Mouse (Mus musculus): ENCODE results near the gene Med15. TPM values are rescaled to one million over a fixed set of nuclear protein-coding genes. Genes with fewer than 3 reads are reported as not detected.
"Not testable (repeated sequence)": the region's sequence is repeated elsewhere in the genome, so short reads cannot be mapped to it uniquely, and the experiment has no call there.

Med15 gene
- total RNA-seq, 1 experiment from 2014 or later, result 30.8 TPM

- no peak for ATAC-seq (replicated peaks; ENCODE audit: low read depth, poor library complexity, severe bottlenecking)
Measured at GRCm38 (mm10) chr16:17626269-17626555, 106.5 kb downstream of the Med15 start.

GRCm38 (mm10) chr16:17625488-17626268 is 107.0 kb downstream of the Med15 start:
- peak; percentile 89 for ATAC-seq (replicated peaks; ENCODE audit: low read depth, poor library complexity, severe bottlenecking)

GRCm38 (mm10) chr16:17621936-17622335 is 110.8 kb downstream of the Med15 start:
- ATAC-seq (replicated peaks; ENCODE audit: low read depth, poor library complexity, severe bottlenecking), result no peak

- ATAC-seq (replicated peaks; ENCODE audit: low read depth, poor library complexity, severe bottlenecking), result peak; percentile 75
Measured at GRCm38 (mm10) chr16:17619198-17620105, 113.2 kb downstream of the Med15 start, which contains the start of gene Smpd4. Smpd4 (plus strand) TSS chr16:17619354.

- ATAC-seq (replicated peaks; ENCODE audit: low read depth, poor library complexity, severe bottlenecking), result peak; percentile 78
Measured at GRCm38 (mm10) chr16:17617922-17618565, 114.6 kb downstream of the Med15 start.

- no peak for ATAC-seq (replicated peaks; ENCODE audit: low read depth, poor library complexity, severe bottlenecking)
Measured at GRCm38 (mm10) chr16:17616212-17616611, 116.5 kb downstream of the Med15 start.

- ATAC-seq (replicated peaks; ENCODE audit: low read depth, poor library complexity, severe bottlenecking), result not testable (repeated sequence)
Measured at GRCm38 (mm10) chr16:17614740-17615139, 118.0 kb downstream of the Med15 start.

- ATAC-seq (replicated peaks; ENCODE audit: low read depth, poor library complexity, severe bottlenecking), result no peak
Measured at GRCm38 (mm10) chr16:17611383-17611782, 121.3 kb downstream of the Med15 start.

GRCm38 (mm10) chr16:17605684-17606083 is 127.0 kb downstream of the Med15 start:
- ATAC-seq (replicated peaks; ENCODE audit: low read depth, poor library complexity, severe bottlenecking), result no peak

- ATAC-seq (replicated peaks; ENCODE audit: low read depth, poor library complexity, severe bottlenecking), result no peak
Measured at GRCm38 (mm10) chr16:17604941-17605340, 127.8 kb downstream of the Med15 start.

Other genes starting within 250 kb of the Med15 start
- gene Aifm3, start 243.3 kb downstream of the Med15 start, total RNA-seq (2017), result not detected in 2 replicates
- 30.8 and 40.3 TPM in 2 replicates for gene Lztr1, start 224.2 kb downstream of the Med15 start, total RNA-seq (2017)
- gene Thap7, start 201.8 kb downstream of the Med15 start, total RNA-seq (2017), result 38.5 and 46.1 TPM in 2 replicates
- gene Lrrc74b, start 171.6 kb downstream of the Med15 start, total RNA-seq (2017), result 0.05 TPM in 1 of 2 replicates, not detected in the other
- 0.05 TPM in 1 of 2 replicates, not detected in the other for gene P2rx6, start 171.0 kb downstream of the Med15 start, total RNA-seq (2017)
- gene Slc7a4, start 149.7 kb downstream of the Med15 start, total RNA-seq (2017), result 7.1 and 10.2 TPM in 2 replicates
- 31.2 and 34.8 TPM in 2 replicates for gene Smpd4, start 113.5 kb downstream of the Med15 start, total RNA-seq (2017)
- gene Ccdc74a, start 86.4 kb downstream of the Med15 start, total RNA-seq (2017), result 2.2 and 4.4 TPM in 2 replicates
- gene Klhl22, start 26.7 kb upstream of the Med15 start, total RNA-seq (2017), result 27.0 and 33.2 TPM in 2 replicates
- gene Scarf2, start 64.4 kb upstream of the Med15 start, total RNA-seq (2017), result not detected in 2 replicates
- not detected in 2 replicates for gene B830017H08Rik, start 100.2 kb upstream of the Med15 start, total RNA-seq (2017)
- gene Car15, start 105.5 kb upstream of the Med15 start, total RNA-seq (2017), result 5.4 TPM in 1 of 2 replicates, not detected in the other
- gene Gm20518, start 158.8 kb upstream of the Med15 start, total RNA-seq (2017), result 1.1 TPM in 1 of 2 replicates, not detected in the other
- not detected in 2 replicates for gene Tssk1, start 161.3 kb upstream of the Med15 start, total RNA-seq (2017)
- 29.4 and 43.8 TPM in 2 replicates for gene Dgcr2, start 165.7 kb upstream of the Med15 start, total RNA-seq (2017)
- gene Tssk2, start 165.7 kb upstream of the Med15 start, total RNA-seq (2017), result not detected in 2 replicates
- gene Ess2, start 178.5 kb upstream of the Med15 start, total RNA-seq (2017), result 14.4 and 37.0 TPM in 2 replicates
- not detected in 2 replicates for gene Gsc2, start 182.2 kb upstream of the Med15 start, total RNA-seq (2017)
- gene Slc25a1, start 195.3 kb upstream of the Med15 start, total RNA-seq (2017), result 58.6 and 63.7 TPM in 2 replicates
- not detected in 2 replicates for gene Vpreb2, start 247.5 kb upstream of the Med15 start, total RNA-seq (2017)